Mouse (Mus musculus): ENCODE measurements around the gene Tcn2. TPM values are rescaled to one million over a fixed set of nuclear protein-coding genes. Genes with fewer than 3 reads are reported as not detected.

Tcn2 gene
- polyA plus RNA-seq (2017; shearing (Covaris generic)) = 35.5 TPM

GRCm38 (mm10) chr11:3931511-3932211, at the start of gene Tcn2:
Gene Tcn2 (minus strand): TSS chr11:3932159.

GRCm38 (mm10) chr11:3976678-3977077, 44.7 kb upstream of the Tcn2 start, which contains the start of gene 4930556J24Rik:
Gene 4930556J24Rik (minus strand): TSS chr11:3976778.

DNA sequence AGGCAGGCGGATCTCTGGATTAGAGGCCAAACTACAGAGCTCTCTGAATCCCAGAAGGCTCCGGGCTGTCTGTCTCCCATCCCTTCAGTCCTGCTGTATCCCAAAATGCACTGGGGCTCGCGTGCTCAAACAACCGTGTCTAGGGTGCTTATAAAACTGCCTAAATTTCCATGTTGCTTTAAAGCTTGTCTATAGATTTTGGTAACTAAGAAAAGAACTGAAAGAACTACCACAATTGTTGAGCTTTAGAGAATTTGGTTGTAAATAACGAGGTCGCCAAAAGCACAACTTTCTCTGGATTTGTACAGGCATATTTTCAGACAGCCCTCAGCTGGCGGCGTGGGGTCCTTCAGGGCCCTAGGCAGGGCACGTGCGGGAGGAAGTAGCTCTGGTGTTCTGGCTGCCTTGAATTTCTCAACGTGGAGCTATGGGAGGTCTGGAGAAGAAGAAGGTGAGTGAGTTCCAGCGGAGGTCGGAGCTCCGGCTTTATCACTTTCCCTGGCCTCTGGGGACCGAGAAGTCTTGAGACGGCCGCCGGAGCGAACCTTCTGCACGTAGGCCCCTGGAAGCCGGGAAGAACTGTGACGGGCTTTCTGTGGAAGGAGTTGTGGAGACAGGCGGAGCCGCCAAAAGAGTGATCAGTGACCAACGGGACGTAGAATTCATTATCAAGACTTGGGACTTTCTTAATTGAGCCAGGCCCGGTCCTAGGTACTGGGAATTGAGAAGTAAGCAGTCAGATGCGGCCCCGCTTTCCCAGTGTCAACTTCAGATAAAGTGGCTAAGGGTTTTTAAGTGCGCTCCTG, 31.9 kb upstream of the Tcn2 start, which contains the start of gene Pes1:
Pes1 (plus strand) TSS at position 366 of the 806 bp plus-strand sequence.

DNA sequence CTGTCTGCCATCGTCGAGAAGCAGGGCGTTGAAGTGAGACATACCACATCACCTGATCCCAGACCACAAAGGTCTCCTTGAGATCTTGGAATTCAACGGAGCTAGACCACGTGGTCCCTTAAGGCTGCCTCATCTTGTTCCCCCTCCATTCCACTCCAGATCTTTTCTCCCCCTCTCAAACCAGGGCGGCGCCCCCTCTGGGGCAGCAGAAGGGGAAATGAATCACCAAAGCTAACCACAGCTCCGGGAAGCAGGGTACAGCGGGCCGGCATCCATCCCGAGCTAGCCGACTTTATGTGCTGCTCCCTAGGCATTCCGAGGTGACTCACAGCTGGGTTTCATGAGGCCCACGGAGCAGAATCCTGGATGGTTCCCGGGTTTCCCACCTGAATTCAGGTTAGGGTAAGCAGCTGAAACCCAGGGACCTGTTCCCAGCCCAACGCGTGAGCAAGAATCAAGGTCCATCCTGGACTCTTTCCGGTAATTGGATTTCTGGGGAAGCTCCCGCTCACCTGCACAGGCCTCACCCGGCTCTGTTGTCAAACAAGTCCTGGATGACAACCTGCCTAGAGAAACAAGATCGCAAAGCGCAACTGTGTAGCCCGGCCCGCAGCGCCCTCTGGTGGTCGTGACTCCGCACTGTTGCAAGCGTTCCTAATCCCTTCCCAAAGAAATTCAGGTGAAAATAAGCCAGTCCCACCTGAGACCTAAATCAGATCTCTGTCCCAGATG, 17.7 kb downstream of the Tcn2 start, which contains the start of gene Slc35e4:
Slc35e4 (minus strand) TSS at position 556 of the 732 bp plus-strand sequence.

DNA sequence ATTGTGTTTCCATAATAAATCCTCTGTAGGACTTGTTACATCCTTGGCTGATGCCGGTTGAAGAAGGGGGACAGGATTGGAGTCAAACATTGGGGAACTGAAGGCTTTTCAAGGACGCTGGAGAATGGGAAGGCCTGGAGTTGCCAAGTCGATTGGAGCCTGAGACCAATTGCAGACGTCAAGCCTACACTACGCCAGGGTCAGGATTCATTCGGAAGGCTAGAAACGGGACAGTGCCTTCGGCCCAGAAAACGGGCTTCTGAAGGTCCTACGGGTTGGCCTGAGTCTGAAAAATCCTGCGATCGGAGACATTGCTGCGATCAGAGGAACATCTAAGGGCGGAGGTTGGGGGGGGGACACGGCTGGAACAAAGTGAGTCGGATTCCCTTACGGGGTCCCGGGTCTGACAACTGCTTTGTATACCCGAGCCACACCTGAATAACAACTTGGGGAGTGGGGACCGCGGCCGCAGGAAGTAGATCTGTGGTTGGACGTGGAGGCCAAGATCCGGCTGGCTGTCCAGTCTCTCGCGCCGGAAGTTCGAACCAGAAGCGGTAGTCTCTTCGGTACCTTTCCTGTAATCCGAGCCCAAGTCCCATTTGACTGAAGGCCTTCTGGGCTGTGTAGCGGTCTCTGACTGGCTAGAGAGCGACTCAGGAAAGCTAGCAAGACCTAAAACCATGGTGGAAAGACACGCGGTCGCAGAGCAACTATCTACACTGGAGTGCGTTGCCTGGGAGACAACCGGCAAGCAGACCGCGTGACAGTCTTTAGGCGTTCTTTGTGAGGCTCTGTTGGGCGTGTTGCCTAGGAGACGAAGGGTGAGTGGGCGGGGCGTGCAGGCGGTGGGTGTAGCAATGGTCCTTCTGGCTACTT, 37.3 kb downstream of the Tcn2 start, which contains the start of the genes 4921536K21Rik and Dusp18:
4921536K21Rik (minus strand) TSS at position 693 of the 876 bp plus-strand sequence.
Dusp18 (plus strand) TSS at position 835 of the 876 bp plus-strand sequence.

Other genes starting within 250 kb of the Tcn2 start
- not detected for gene Osbp2, start 68.3 kb downstream of the Tcn2 start, polyA plus RNA-seq (2017; shearing (Covaris generic))
- gene 4921536K21Rik, start 37.1 kb downstream of the Tcn2 start, polyA plus RNA-seq (2017; shearing (Covaris generic)) = not detected
- 0.27 TPM for gene Dusp18, start 36.9 kb downstream of the Tcn2 start, polyA plus RNA-seq (2017; shearing (Covaris generic))
- gene Slc35e4, start 17.5 kb downstream of the Tcn2 start, polyA plus RNA-seq (2017; shearing (Covaris generic)) = 2.8 TPM
- 88.8 TPM for gene Pes1, start 31.8 kb upstream of the Tcn2 start, polyA plus RNA-seq (2017; shearing (Covaris generic))
- gene 4930556J24Rik, start 44.6 kb upstream of the Tcn2 start, polyA plus RNA-seq (2017; shearing (Covaris generic)) = not detected
- gene Gal3st1, start 51.5 kb upstream of the Tcn2 start, polyA plus RNA-seq (2017; shearing (Covaris generic)) = 0.45 TPM
- not detected for gene Sec14l4, start 99.3 kb upstream of the Tcn2 start, polyA plus RNA-seq (2017; shearing (Covaris generic))
- gene Sec14l3, start 132.7 kb upstream of the Tcn2 start, polyA plus RNA-seq (2017; shearing (Covaris generic)) = not detected
- 3.2 TPM for gene Mtfp1, start 163.3 kb upstream of the Tcn2 start, polyA plus RNA-seq (2017; shearing (Covaris generic))
- 1.5 TPM for gene Sec14l2, start 191.3 kb upstream of the Tcn2 start, polyA plus RNA-seq (2017; shearing (Covaris generic))
- 17.0 TPM for gene Rnf215, start 203.0 kb upstream of the Tcn2 start, polyA plus RNA-seq (2017; shearing (Covaris generic))
- gene Ccdc157, start 228.1 kb upstream of the Tcn2 start, polyA plus RNA-seq (2017; shearing (Covaris generic)) = 7.1 TPM
- 102 TPM for gene Sf3a1, start 228.2 kb upstream of the Tcn2 start, polyA plus RNA-seq (2017; shearing (Covaris generic))